33 mouse cellular contexts compared by ENCODE assay signal in the genomic region with DNA sequence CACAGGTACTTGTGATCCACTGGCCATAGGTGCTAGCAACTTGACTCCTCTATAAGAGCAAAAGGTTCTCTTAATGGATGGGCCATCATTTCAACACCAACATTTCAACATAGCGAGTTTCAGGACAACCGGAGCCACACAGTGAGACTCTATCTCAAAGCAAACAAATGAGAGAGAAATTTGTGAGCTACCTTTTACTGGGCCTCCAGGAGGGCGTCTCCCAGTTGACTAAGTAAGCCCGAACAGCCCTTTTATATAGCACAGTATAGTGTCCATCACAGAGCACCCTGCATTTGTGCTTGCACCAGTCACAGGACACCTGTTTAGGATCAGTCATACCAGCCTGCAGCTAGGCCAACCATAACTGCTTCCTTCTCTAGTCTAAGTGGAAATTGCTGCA. TPM values are rescaled to one million over a fixed set of nuclear protein-coding genes. Genes with fewer than 3 reads are reported as not detected.
DNase-seq lines count a peak whose midpoint lies in the region; ATAC-seq and TF ChIP-seq lines count a peak whose summit lies in the region.
"Had no signal": no experiment of that assay in that cellular context is flagged by ENCODE, and none has a peak within 500 bp of the region (broad histone marks: within the 10 kb centered on the region; RNA-seq: fewer than 3 reads in every experiment).

No protein-coding gene starts in this region.

- H3K4me3 ChIP-seq in lung, postnatal 0 days (ENCODE audit: low read depth, low read length) = no peak overlapping the region
- no peak overlapping the region; the same call in 1 of the 2 replicates for H3K4me3 ChIP-seq in liver, embryonic 13.5 days (replicated peaks)
- H3K4me3 ChIP-seq in stomach, embryonic 14.5 days (ENCODE audit: low read depth, low read length) = no peak overlapping the region
- H3K4me3 ChIP-seq in hindbrain, embryonic 16.5 days (ENCODE audit: low read length) = no peak overlapping the region
- H3K4me3 ChIP-seq: forebrain, embryonic 13.5 days; hindbrain, embryonic 10.5 days; hindbrain, embryonic 15.5 days; kidney, embryonic 15.5 days; limb, embryonic 10.5 days; limb, embryonic 15.5 days; midbrain, embryonic 10.5 days had no signal

- H3K27me3 ChIP-seq in lung, postnatal 0 days (replicated peaks; ENCODE audit: insufficient read depth, low read length) = no peaks in the 10 kb centered on the region
- no peaks in the 10 kb centered on the region for H3K27me3 ChIP-seq in liver, embryonic 13.5 days
- H3K27me3 ChIP-seq in stomach, embryonic 14.5 days (ENCODE audit: control insufficient read depth, insufficient read depth, low read length) = no peaks in the 10 kb centered on the region
- no peaks in the 10 kb centered on the region for H3K27me3 ChIP-seq in hindbrain, embryonic 16.5 days (replicated peaks; ENCODE audit: control insufficient read depth, insufficient read depth, low read length)
- H3K27me3 ChIP-seq: forebrain, embryonic 13.5 days; hindbrain, embryonic 15.5 days; kidney, embryonic 15.5 days; limb, embryonic 15.5 days had no signal

- no peak for ATAC-seq in lung, postnatal 0 days
- ATAC-seq in liver, embryonic 13.5 days (ENCODE audit: low read depth) = peak; percentile 76
- peak; percentile 53; the same call in 1 of the 2 replicates for ATAC-seq in stomach, embryonic 14.5 days (ENCODE audit: insufficient number of reproducible peaks, insufficient read depth, low FRiP score, low read depth)
- ATAC-seq in hindbrain, embryonic 16.5 days = no peak
- ATAC-seq: forebrain, embryonic 13.5 days; midbrain, embryonic 16.5 days; Patski had no signal

- no peak for TF ChIP-seq EP300 in lung, postnatal 0 days (IDR thresholded peaks at IDR 0.05)

- H3K9ac ChIP-seq in lung, postnatal 0 days (replicated peaks; ENCODE audit: low read depth) = no peak overlapping the region
- H3K9ac ChIP-seq in liver, embryonic 13.5 days = peak overlapping the region; percentile 26; the same call in 1 of the 2 replicates
- no peak overlapping the region for H3K9ac ChIP-seq in stomach, embryonic 14.5 days (replicated peaks; ENCODE audit: low read depth, low read length)
- no peak overlapping the region for H3K9ac ChIP-seq in hindbrain, embryonic 16.5 days (ENCODE audit: low read depth, low read length)
- H3K9ac ChIP-seq: forebrain, embryonic 13.5 days; hindbrain, embryonic 15.5 days; kidney, embryonic 15.5 days; limb, embryonic 15.5 days had no signal

- H3K36me3 ChIP-seq in lung, postnatal 0 days (ENCODE audit: insufficient read depth, low read length) = no peaks in the 10 kb centered on the region
- no peaks in the 10 kb centered on the region for H3K36me3 ChIP-seq in liver, embryonic 13.5 days
- H3K36me3 ChIP-seq in stomach, embryonic 14.5 days (ENCODE audit: control insufficient read depth, insufficient read depth, low read length) = no peaks in the 10 kb centered on the region
- no peaks in the 10 kb centered on the region for H3K36me3 ChIP-seq in hindbrain, embryonic 16.5 days (ENCODE audit: control insufficient read depth, insufficient read depth, low read length)
- H3K36me3 ChIP-seq: hindbrain, embryonic 10.5 days; hindbrain, embryonic 15.5 days; kidney, embryonic 15.5 days; limb, embryonic 10.5 days; limb, embryonic 15.5 days; midbrain, embryonic 10.5 days had no signal

- no peak for TF ChIP-seq CTCF in lung, postnatal 0 days (IDR thresholded peaks at IDR 0.05)

- peaks cover 3% of the 10 kb centered on the region; the same call in 1 of the 2 replicates for H3K4me1 ChIP-seq in lung, postnatal 0 days (ENCODE audit: insufficient read depth, low read depth, low read length)
- peaks cover 27% of the 10 kb centered on the region for H3K4me1 ChIP-seq in liver, embryonic 13.5 days (replicated peaks)
- H3K4me1 ChIP-seq in stomach, embryonic 14.5 days (ENCODE audit: control insufficient read depth, insufficient read depth, low read length) = 0 out of 2 replicates have a peak, but pooled peaks cover 5% of the 10 kb centered on the region
- H3K4me1 ChIP-seq in hindbrain, embryonic 16.5 days (ENCODE audit: control insufficient read depth, insufficient read depth, low read depth, low read length) = peaks cover 6% of the 10 kb centered on the region

- no peak for DNase-seq in lung, postnatal 0 days (ENCODE audit: low spot score)
- no peak for DNase-seq in lung, postnatal 25 days (ENCODE audit: low spot score)
- DNase-seq in liver, embryonic 13.5 days = no peak
- DNase-seq in left cerebral cortex, postnatal 25 days (ENCODE audit: low spot score in 2 of 2) = no peak
- no peak for DNase-seq in ovary, postnatal 14 days (ENCODE audit: low spot score)
- DNase-seq: adrenal gland, postnatal 10 days; cerebellum, adult 11 months; cerebellum, adult 9-11 months; gastrocnemius, postnatal 10 days; heart, postnatal 14 days; kidney, adult 18-20 months; kidney, postnatal 25 days; right cerebral cortex, adult 18-20 months; spleen, adult 18-20 months had no signal

- intact Hi-C loops in left cerebral cortex, postnatal 25 days (cut with DNase I) = no loop called here

- 0 out of 2 replicates have a peak overlapping the region, but pooled peaks have one; percentile 5 for H3K27ac ChIP-seq in lung, postnatal 0 days (ENCODE audit: low read length)
- H3K27ac ChIP-seq in liver, embryonic 13.5 days = peak overlapping the region; percentile 39; the same call in 1 of the 2 replicates
- no peak overlapping the region for H3K27ac ChIP-seq in stomach, embryonic 14.5 days (ENCODE audit: low read length)
- H3K27ac ChIP-seq in hindbrain, embryonic 16.5 days (ENCODE audit: low read depth, low read length) = no peak overlapping the region
- H3K27ac ChIP-seq: forebrain, embryonic 13.5 days; hindbrain, embryonic 10.5 days; hindbrain, embryonic 15.5 days; kidney, embryonic 15.5 days; limb, embryonic 10.5 days; limb, embryonic 15.5 days; midbrain, embryonic 10.5 days had no signal

- 37% methylated on average over 4 of the region's 4 CpGs for WGBS in lung, postnatal 0 days
- 52% methylated on average over 4 of the region's 4 CpGs for WGBS in liver, embryonic 13.5 days (ENCODE audit: insufficient replicate concordance)
- WGBS in stomach, embryonic 14.5 days = 57% methylated on average over 4 of the region's 4 CpGs
- 84% methylated on average over 4 of the region's 4 CpGs for WGBS in hindbrain, embryonic 16.5 days

- H3K9me3 ChIP-seq in lung, postnatal 0 days (ENCODE audit: low read length) = no peaks in the 10 kb centered on the region
- no peaks in the 10 kb centered on the region for H3K9me3 ChIP-seq in liver, embryonic 13.5 days (replicated peaks)
- H3K9me3 ChIP-seq in stomach, embryonic 14.5 days (ENCODE audit: control insufficient read depth, low read depth, low read length) = no peaks in the 10 kb centered on the region
- H3K9me3 ChIP-seq in hindbrain, embryonic 16.5 days (ENCODE audit: control insufficient read depth, low read length) = no peaks in the 10 kb centered on the region
- H3K9me3 ChIP-seq: forebrain, embryonic 13.5 days; hindbrain, embryonic 10.5 days; hindbrain, embryonic 15.5 days; kidney, embryonic 15.5 days; limb, embryonic 10.5 days; limb, embryonic 15.5 days; midbrain, embryonic 10.5 days had no signal

- no peak overlapping the region for H3K4me2 ChIP-seq in lung, postnatal 0 days (replicated peaks; ENCODE audit: low read depth, low read length)
- peak overlapping the region; percentile 49 for H3K4me2 ChIP-seq in liver, embryonic 13.5 days
- no peak overlapping the region for H3K4me2 ChIP-seq in stomach, embryonic 14.5 days (replicated peaks; ENCODE audit: low read depth, low read length)
- H3K4me2 ChIP-seq in hindbrain, embryonic 16.5 days (ENCODE audit: low read length) = no peak overlapping the region
- H3K4me2 ChIP-seq: forebrain, embryonic 13.5 days; hindbrain, embryonic 15.5 days; kidney, embryonic 15.5 days; limb, embryonic 15.5 days had no signal

RNA-seq across cellular contexts. Expression of a gene that starts 5.8 kb away (rescaled TPM):
- 19.6 and 22.5 TPM in 2 replicates for polyA plus RNA-seq in lung, postnatal 0 days (2015; fragmentation: Nextera tagmentation; extraction: Ambion mirVana)
- 33.3 and 43.3 TPM in 2 replicates for polyA plus RNA-seq in liver, embryonic 13.5 days (2015; fragmentation: Nextera tagmentation; extraction: Ambion mirVana)
- polyA plus RNA-seq in stomach, embryonic 14.5 days (2014; fragmentation: Nextera tagmentation; extraction: Ambion mirVana) = 62.7 and 66.2 TPM in 2 replicates
- total RNA-seq in left cerebral cortex, postnatal 25 days (2021) = 10 to 100 TPM; 80.0 to 80.2 TPM
- 42.7 and 51.2 TPM in 2 replicates for polyA plus RNA-seq in hindbrain, embryonic 16.5 days (2015; fragmentation: Nextera tagmentation; extraction: Ambion mirVana)

RNA-seq across cellular contexts. Expression of a gene that starts 5.9 kb away (rescaled TPM):
- not detected in 2 replicates for polyA plus RNA-seq in lung, postnatal 0 days (2015; fragmentation: Nextera tagmentation; extraction: Ambion mirVana)
- polyA plus RNA-seq in liver, embryonic 13.5 days (2015; fragmentation: Nextera tagmentation; extraction: Ambion mirVana) = not detected in 2 replicates
- 0.13 TPM in 1 of 2 replicates, not detected in the other for polyA plus RNA-seq in stomach, embryonic 14.5 days (2014; fragmentation: Nextera tagmentation; extraction: Ambion mirVana)
- under 1 TPM in 1 of 2 experiments, not detected in 1; 0.16 TPM for total RNA-seq in left cerebral cortex, postnatal 25 days (2021)
- 0.11 and 0.16 TPM in 2 replicates for polyA plus RNA-seq in hindbrain, embryonic 16.5 days (2015; fragmentation: Nextera tagmentation; extraction: Ambion mirVana)
- total RNA-seq: adrenal gland, postnatal 10 days; gastrocnemius, postnatal 10 days; granulocyte monocyte progenitor cell, adult 5-6 weeks; layer of hippocampus, postnatal 14 days; MEL; neutrophil, adult 5-6 weeks had no signal
- polyA plus RNA-seq: embryonic facial prominence, embryonic 14.5 days; heart, embryonic 14.5 days; kidney, embryonic 15.5 days; limb, embryonic 10.5 days; limb, embryonic 15.5 days; lung, embryonic 16.5 days; midbrain, embryonic 10.5 days; neural tube, embryonic 11.5 days; Patski had no signal

RNA-seq across cellular contexts. Expression of a gene that starts 7.9 kb away (rescaled TPM):
- polyA plus RNA-seq in lung, postnatal 0 days (2015; fragmentation: Nextera tagmentation; extraction: Ambion mirVana) = 39.7 and 42.7 TPM in 2 replicates
- polyA plus RNA-seq in liver, embryonic 13.5 days (2015; fragmentation: Nextera tagmentation; extraction: Ambion mirVana) = 13.4 and 16.8 TPM in 2 replicates
- 35.6 and 36.0 TPM in 2 replicates for polyA plus RNA-seq in stomach, embryonic 14.5 days (2014; fragmentation: Nextera tagmentation; extraction: Ambion mirVana)
- 100 to 1,000 TPM; 106 to 117 TPM for total RNA-seq in left cerebral cortex, postnatal 25 days (2021)
- polyA plus RNA-seq in hindbrain, embryonic 16.5 days (2015; fragmentation: Nextera tagmentation; extraction: Ambion mirVana) = 55.5 and 62.0 TPM in 2 replicates

Comparison
In these comparisons a context has a peak if more than half of its experiments do, and no peak if none do; other contexts are left out.
1. ATAC-seq: peak in liver, embryonic 13.5 days (single experiment) and stomach, embryonic 14.5 days (single experiment); none in lung, postnatal 0 days (single experiment) and hindbrain, embryonic 16.5 days (single experiment).
2. H3K27ac ChIP-seq: peak in lung, postnatal 0 days (single experiment) and liver, embryonic 13.5 days (single experiment); none in stomach, embryonic 14.5 days (single experiment) and hindbrain, embryonic 16.5 days (single experiment).